Mouse (Mus musculus) forebrain, embryonic 12.5 days (tissue): ENCODE data around the gene Tbc1d4. TPM values are rescaled to one million over a fixed set of nuclear protein-coding genes. Genes with fewer than 3 reads are reported as not detected.

Experiments
- ATAC-seq: fragments of 200-750 bp; cut with Nextera tagmentation; 2 replicates; pipeline ENCODE4 v1.8.0; 2017; ENCODE audit warnings: moderate TSS enrichment; ENCODE audit not compliant: low FRiP score
- H3K27ac ChIP-seq: fragments of 300-500 bp; sonication (generic); 2 replicates; pipeline ENCODE4 v1.5.1; 2016; ENCODE audit warnings: mild to moderate bottlenecking
- H3K27me3 ChIP-seq: fragments of 300-500 bp; sonication (generic); 2 replicates; pipeline ENCODE4 v1.6.1; 2016; ENCODE audit warnings: mild to moderate bottlenecking
- H3K36me3 ChIP-seq: fragments of 300-500 bp; sonication (generic); replicated peaks from 2 replicates; pipeline ENCODE4 v1.6.1; 2016; ENCODE audit warnings: mild to moderate bottlenecking
- H3K4me1 ChIP-seq: fragments of 300-500 bp; sonication (generic); 2 replicates; pipeline ENCODE4 v1.6.1; 2016
- H3K4me2 ChIP-seq: fragments of 300-500 bp; sonication (generic); 2 replicates; pipeline ENCODE4 v1.6.1; 2016; ENCODE audit warnings: mild to moderate bottlenecking, moderate library complexity
- H3K4me3 ChIP-seq: fragments of 300-500 bp; sonication (generic); replicated peaks from 2 replicates; pipeline ENCODE4 v1.5.1; 2016; ENCODE audit warnings: mild to moderate bottlenecking
- H3K9ac ChIP-seq: fragments of 300-500 bp; sonication (generic); 2 replicates; pipeline ENCODE4 v1.6.1; 2016; ENCODE audit warnings: mild to moderate bottlenecking
- H3K9me3 ChIP-seq: fragments of 300-500 bp; sonication (generic); 2 replicates; pipeline ENCODE4 v1.6.1; 2016
- WGBS: fragments of 180-500 bp; shearing (Covaris S2); methylation state at CpG from one replicate; pipeline ENCODE4 v1.1.7; 2016; 5-methylcytosine and 5-hydroxymethylcytosine counted together
- polyA plus RNA-seq: library from polyadenylated mRNA; unstranded; fragments of >200 nt; fragmentation: Nextera tagmentation; extraction: Ambion mirVana; gene quantifications from 2 replicates; pipeline ENCODE4 v1.2.1, GENCODE M21; 2016

Tbc1d4 gene
- polyA plus RNA-seq, 1 experiment from 2014 or later: 7.7 TPM

- no peak overlapping the region for H3K4me2 ChIP-seq
- no peak for ATAC-seq
- WGBS: 92% methylated on average over 5 of the region's 5 CpGs
- H3K9ac ChIP-seq: no peak overlapping the region
- no peaks in the 10 kb centered on the region for H3K9me3 ChIP-seq
- H3K36me3 ChIP-seq: no peaks in the 10 kb centered on the region
- no peak overlapping the region for H3K27ac ChIP-seq
- H3K4me1 ChIP-seq: no peaks in the 10 kb centered on the region
- no peak overlapping the region for H3K4me3 ChIP-seq
- no peaks in the 10 kb centered on the region for H3K27me3 ChIP-seq
These were observed 178.5 kb downstream of the Tbc1d4 start for GRCm38 (mm10) chr14:101430536-101430935.

GRCm38 (mm10) chr14:101428805-101429516 is 180.0 kb downstream of the Tbc1d4 start:
- WGBS: 34% methylated on average over 3 of the region's 3 CpGs
- ATAC-seq: peak; percentile 67; the same call in 1 of the 2 replicates

GRCm38 (mm10) chr14:101417679-101418078 is 191.3 kb downstream of the Tbc1d4 start:
- no peak overlapping the region for H3K9ac ChIP-seq
- no peaks in the 10 kb centered on the region for H3K27me3 ChIP-seq
- 88% methylated on average over 2 of the region's 2 CpGs for WGBS
- no peak overlapping the region for H3K4me2 ChIP-seq
- no peak overlapping the region for H3K27ac ChIP-seq
- H3K36me3 ChIP-seq: no peaks in the 10 kb centered on the region
- no peak for ATAC-seq
- H3K4me1 ChIP-seq: no peaks in the 10 kb centered on the region
- H3K9me3 ChIP-seq: no peaks in the 10 kb centered on the region
- no peak overlapping the region for H3K4me3 ChIP-seq

More at GRCm38 (mm10) chr14:101428805-101429516, 180.0 kb downstream of the Tbc1d4 start:
- no peak overlapping the region for H3K27ac ChIP-seq
- H3K9me3 ChIP-seq: no peaks in the 10 kb centered on the region
- no peak overlapping the region for H3K4me2 ChIP-seq
- H3K27me3 ChIP-seq: no peaks in the 10 kb centered on the region
- H3K4me1 ChIP-seq: no peaks in the 10 kb centered on the region
- H3K4me3 ChIP-seq: no peak overlapping the region
- H3K9ac ChIP-seq: no peak overlapping the region
- no peaks in the 10 kb centered on the region for H3K36me3 ChIP-seq

Other genes starting within 250 kb of the Tbc1d4 start
- 97.0 and 101 TPM in 2 replicates for gene Commd6, start 31.5 kb upstream of the Tbc1d4 start, polyA plus RNA-seq
- gene Uchl3, start 44.8 kb upstream of the Tbc1d4 start, polyA plus RNA-seq: 168 and 177 TPM in 2 replicates
- 0.86 and 1.3 TPM in 2 replicates for gene Gm9922, start 120.6 kb upstream of the Tbc1d4 start, polyA plus RNA-seq
- 2.3 and 2.5 TPM in 2 replicates for gene Lmo7, start 120.8 kb upstream of the Tbc1d4 start, polyA plus RNA-seq